Mouse (Mus musculus) liver, embryonic 15.5 days (tissue): ENCODE results near the gene Rab1a. TPM values are rescaled to one million over a fixed set of nuclear protein-coding genes. Genes with fewer than 3 reads are reported as not detected.
A peak's percentile ranks its signal among the peaks of the same experiment; 100 is the strongest.

Experiments
- ATAC-seq: fragments of 200-750 bp; cut with Nextera tagmentation; 2 replicates; pipeline ENCODE4 v1.8.0; 2017; ENCODE audit warnings: moderate number of reproducible peaks, mild to moderate bottlenecking, moderate library complexity; ENCODE audit not compliant: insufficient read depth
- H3K27ac ChIP-seq: fragments of 300-500 bp; sonication (generic); replicated peaks from 2 replicates; pipeline ENCODE4 v1.5.1; 2015; ENCODE audit warnings: mild to moderate bottlenecking, inconsistent platforms
- H3K27me3 ChIP-seq: fragments of 300-500 bp; sonication (generic); 2 replicates; pipeline ENCODE4 v1.6.1; 2015; ENCODE audit warnings: mild to moderate bottlenecking, inconsistent platforms
- H3K36me3 ChIP-seq: fragments of 300-500 bp; sonication (generic); replicated peaks from 2 replicates; pipeline ENCODE4 v1.6.1; 2015; ENCODE audit warnings: moderate library complexity, mild to moderate bottlenecking, inconsistent platforms
- H3K4me1 ChIP-seq: fragments of 300-500 bp; sonication (generic); replicated peaks from 2 replicates; pipeline ENCODE4 v1.6.1; 2015; ENCODE audit warnings: inconsistent platforms
- H3K4me2 ChIP-seq: fragments of 300-500 bp; sonication (generic); 2 replicates; pipeline ENCODE4 v1.6.1; 2015; ENCODE audit warnings: moderate library complexity, mild to moderate bottlenecking, inconsistent platforms
- H3K4me3 ChIP-seq: fragments of 300-500 bp; sonication (generic); replicated peaks from 2 replicates; pipeline ENCODE4 v1.5.1; 2015; ENCODE audit warnings: mild to moderate bottlenecking, inconsistent platforms
- H3K9ac ChIP-seq: fragments of 300-500 bp; sonication (generic); 2 replicates; pipeline ENCODE4 v1.6.1; 2015; ENCODE audit warnings: moderate library complexity, mild to moderate bottlenecking, inconsistent platforms
- H3K9me3 ChIP-seq: fragments of 300-500 bp; sonication (generic); replicated peaks from 2 replicates; pipeline ENCODE4 v1.6.1; 2016; ENCODE audit warnings: inconsistent platforms
- WGBS: fragments of 180-500 bp; shearing (Covaris S2); methylation state at CpG from one replicate; pipeline ENCODE4 v1.1.7; 2015; ENCODE audit warnings: mixed read lengths; ENCODE audit not compliant: insufficient replicate concordance; 5-methylcytosine and 5-hydroxymethylcytosine counted together
- polyA plus RNA-seq: library from polyadenylated mRNA; unstranded; fragments of >200 nt; fragmentation: Nextera tagmentation; extraction: Ambion mirVana; gene quantifications from 2 replicates; pipeline ENCODE4 v1.2.1, GENCODE M21; 2015

The Rab1a gene
- polyA plus RNA-seq, 1 experiment from 2014 or later: 96.4 TPM

DNA sequence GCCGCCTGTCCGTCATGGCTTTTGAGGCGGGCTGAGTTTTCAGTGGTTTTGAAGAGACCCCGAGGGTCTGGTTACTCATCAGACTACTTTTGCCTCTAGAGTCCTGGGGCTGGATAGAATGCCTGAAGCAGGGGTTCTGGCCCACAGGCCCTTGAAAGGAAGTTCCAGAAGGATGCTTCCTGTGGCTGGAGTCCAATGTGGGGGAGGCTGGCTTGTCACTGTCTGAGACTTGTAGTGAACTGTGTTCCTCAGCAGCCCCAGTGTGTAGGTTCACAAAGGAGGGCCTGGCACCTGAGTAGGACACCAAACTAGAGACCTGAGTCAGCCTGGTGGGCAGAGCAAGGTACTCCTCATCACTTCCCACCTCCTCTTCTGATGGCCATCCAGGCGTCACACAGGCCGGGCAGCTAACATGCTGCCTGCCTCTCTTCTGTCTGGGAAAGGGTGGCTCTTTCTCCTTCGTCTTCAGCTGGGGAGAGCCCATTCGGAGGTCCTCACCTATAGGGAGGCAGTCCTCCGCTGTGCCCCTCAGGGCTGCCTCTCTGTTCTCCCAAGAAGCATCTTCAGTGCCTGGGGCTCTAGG is 38.1 kb downstream of the Rab1a start:
- Histone ChIP-seq H3K27me3 (no peaks in the 10 kb centered on the region), H3K27ac (no peak overlapping the region), H3K9me3 (no peaks in the 10 kb centered on the region), H3K36me3 (peaks cover 76% of the 10 kb centered on the region), H3K9ac (no peak overlapping the region), H3K4me3 (no peak overlapping the region), H3K4me1 (peaks cover 18% of the 10 kb centered on the region), H3K4me2 (no peak overlapping the region)
- no peak for ATAC-seq
- WGBS: 80% methylated on average over 9 of the region's 9 CpGs

GRCm38 (mm10) chr11:20240331-20240730 is 39.1 kb downstream of the Rab1a start:
- no peak overlapping the region for H3K4me3 ChIP-seq
- no peaks in the 10 kb centered on the region for H3K9me3 ChIP-seq
- H3K36me3 ChIP-seq: peaks cover 69% of the 10 kb centered on the region
- no peak overlapping the region for H3K9ac ChIP-seq
- WGBS: 69% methylated on average over 5 of the region's 5 CpGs
- H3K4me2 ChIP-seq: no peak overlapping the region
- no peak overlapping the region for H3K27ac ChIP-seq
- H3K27me3 ChIP-seq: no peaks in the 10 kb centered on the region
- ATAC-seq: no peak
- H3K4me1 ChIP-seq: peaks cover 25% of the 10 kb centered on the region

DNA sequence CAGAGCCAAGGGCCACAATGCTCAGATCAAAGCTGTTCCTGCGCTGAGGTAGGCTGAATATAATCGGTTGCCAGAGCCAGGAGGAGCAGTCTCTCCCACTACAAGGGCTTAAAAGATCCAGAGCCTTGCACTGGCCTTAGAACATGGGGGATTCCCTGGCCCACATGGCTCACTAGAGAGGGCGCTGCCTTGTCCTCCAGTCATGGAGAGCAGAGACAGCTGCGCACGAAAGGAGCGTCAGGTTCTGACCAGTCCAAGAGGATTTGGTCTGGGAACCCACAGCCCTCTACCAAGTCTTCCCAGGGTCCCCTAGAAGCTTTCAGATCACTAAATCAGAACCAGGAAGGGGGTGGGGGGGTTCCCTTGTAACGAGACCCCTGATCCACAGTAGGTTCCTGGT is 40.1 kb downstream of the Rab1a start:
- no peaks in the 10 kb centered on the region for H3K27me3 ChIP-seq
- no peaks in the 10 kb centered on the region for H3K9me3 ChIP-seq
- no peak overlapping the region for H3K4me3 ChIP-seq
- H3K4me1 ChIP-seq: peaks cover 29% of the 10 kb centered on the region
- H3K27ac ChIP-seq: no peak overlapping the region
- no peak for ATAC-seq
- no peak overlapping the region for H3K9ac ChIP-seq
- peaks cover 61% of the 10 kb centered on the region for H3K36me3 ChIP-seq
- H3K4me2 ChIP-seq: no peak overlapping the region
- WGBS: 87% methylated on average over 7 of the region's 7 CpGs

- ATAC-seq: no peak
- Histone ChIP-seq H3K4me3 (no peak overlapping the region), H3K4me2 (no peak overlapping the region), H3K9me3 (no peaks in the 10 kb centered on the region), H3K9ac (no peak overlapping the region), H3K36me3 (peaks cover 49% of the 10 kb centered on the region), H3K27me3 (no peaks in the 10 kb centered on the region), H3K4me1 (peaks cover 41% of the 10 kb centered on the region), H3K27ac (no peak overlapping the region)
- WGBS: 75% methylated on average over 6 of the region's 6 CpGs
These were observed 41.3 kb downstream of the Rab1a start for GRCm38 (mm10) chr11:20242366-20243056.

DNA sequence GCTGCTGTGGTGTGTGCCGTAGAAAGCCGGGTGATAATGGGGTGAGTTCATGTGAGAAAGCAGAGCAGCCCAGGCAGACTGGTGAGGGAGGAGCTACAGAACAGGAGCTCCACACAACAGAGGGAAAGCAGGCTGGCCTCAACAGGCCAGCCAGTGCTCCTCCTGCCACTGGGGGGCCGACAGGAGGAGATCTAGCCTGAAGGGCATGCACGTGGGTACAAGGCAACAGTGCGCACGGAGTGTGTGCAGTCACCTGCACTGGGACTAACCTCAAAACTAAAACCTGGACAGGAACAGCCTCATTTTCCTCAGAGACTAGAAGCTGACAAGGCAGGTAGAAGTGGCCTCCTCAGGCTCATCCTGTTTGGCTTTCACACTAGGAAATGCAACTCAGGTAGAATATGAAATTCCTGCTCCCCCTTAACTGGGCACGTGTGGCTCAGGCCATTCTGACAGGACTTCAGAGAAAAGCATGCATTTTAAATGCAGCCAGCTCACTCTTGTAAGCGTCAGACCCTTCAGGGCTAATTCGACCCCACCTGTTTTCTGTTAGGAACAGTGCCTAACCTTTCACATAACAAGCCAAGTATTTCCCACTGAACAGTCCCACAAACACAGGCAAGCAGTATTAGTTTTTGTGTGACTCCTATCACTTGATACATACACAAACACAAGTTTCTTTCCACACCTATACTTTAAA is 42.1 kb downstream of the Rab1a start:
- H3K9me3 ChIP-seq: no peaks in the 10 kb centered on the region
- WGBS: 39% methylated on average over 9 of the region's 9 CpGs
- no peak overlapping the region for H3K27ac ChIP-seq
- no peak overlapping the region for H3K9ac ChIP-seq
- H3K27me3 ChIP-seq: no peaks in the 10 kb centered on the region
- peaks cover 49% of the 10 kb centered on the region for H3K4me1 ChIP-seq
- no peak overlapping the region for H3K4me2 ChIP-seq
- ATAC-seq: no peak
- no peak overlapping the region for H3K4me3 ChIP-seq
- peaks cover 41% of the 10 kb centered on the region for H3K36me3 ChIP-seq

DNA sequence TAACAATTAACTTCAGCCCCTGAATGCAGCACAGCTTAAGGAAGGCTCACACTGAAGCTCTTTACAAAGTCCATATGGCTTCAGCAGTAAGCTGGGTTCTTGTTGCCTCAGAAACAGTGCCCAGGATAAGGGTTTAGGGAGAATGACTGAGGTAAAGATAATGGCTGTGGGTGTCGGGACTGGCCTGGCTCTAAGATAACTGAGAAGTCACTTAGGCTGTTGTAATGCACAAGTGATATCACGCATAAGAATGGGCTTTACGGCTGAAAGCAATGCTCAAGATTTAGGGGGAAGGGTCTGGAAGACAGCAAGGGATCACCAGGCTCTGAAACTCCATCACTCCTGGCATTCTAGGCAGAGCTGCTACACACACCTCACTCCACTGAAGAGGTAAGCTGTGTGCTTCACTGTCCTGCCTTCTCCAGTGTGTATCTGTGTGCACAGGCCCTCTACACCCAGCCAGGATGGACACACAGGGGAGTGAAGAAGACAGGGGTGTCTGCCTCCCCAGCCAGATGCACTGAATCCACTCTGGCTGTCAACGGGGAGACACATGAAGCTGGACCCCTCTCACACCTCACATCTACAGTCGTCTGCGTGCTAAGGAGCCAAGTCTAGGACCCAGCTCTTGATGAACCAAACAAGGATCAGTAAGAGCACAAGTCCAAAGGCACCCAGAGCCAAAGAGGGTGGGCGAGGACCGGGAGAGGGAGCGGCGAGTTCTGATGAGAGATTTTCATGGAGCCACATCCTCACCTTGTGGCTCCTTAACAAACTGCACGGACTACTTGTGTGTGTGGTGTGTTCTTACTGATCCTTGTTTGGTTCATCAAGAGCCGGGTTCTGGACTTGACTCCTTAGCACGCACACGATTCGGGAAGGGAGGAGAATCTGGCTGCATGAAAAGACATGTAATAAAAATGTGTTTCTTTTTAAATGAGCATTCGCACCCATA is 43.4 kb downstream of the Rab1a start:
- WGBS: 70% methylated on average over 16 of the region's 16 CpGs
- no peak for ATAC-seq
- Histone ChIP-seq H3K4me3 (no peak overlapping the region), H3K4me2 (no peak overlapping the region), H3K9me3 (no peaks in the 10 kb centered on the region), H3K9ac (no peak overlapping the region), H3K27ac (no peak overlapping the region), H3K36me3 (peaks cover 29% of the 10 kb centered on the region), H3K4me1 (peaks cover 58% of the 10 kb centered on the region), H3K27me3 (no peaks in the 10 kb centered on the region)

- Histone ChIP-seq H3K9ac (no peak overlapping the region), H3K4me3 (no peak overlapping the region), H3K9me3 (no peaks in the 10 kb centered on the region), H3K4me2 (no peak overlapping the region), H3K4me1 (peaks cover 62% of the 10 kb centered on the region), H3K36me3 (peaks cover 22% of the 10 kb centered on the region), H3K27me3 (no peaks in the 10 kb centered on the region), H3K27ac (no peak overlapping the region)
- WGBS: 69% methylated on average over 6 of the region's 6 CpGs
- no peak for ATAC-seq
These were observed 44.1 kb downstream of the Rab1a start for GRCm38 (mm10) chr11:20245316-20245715.

DNA sequence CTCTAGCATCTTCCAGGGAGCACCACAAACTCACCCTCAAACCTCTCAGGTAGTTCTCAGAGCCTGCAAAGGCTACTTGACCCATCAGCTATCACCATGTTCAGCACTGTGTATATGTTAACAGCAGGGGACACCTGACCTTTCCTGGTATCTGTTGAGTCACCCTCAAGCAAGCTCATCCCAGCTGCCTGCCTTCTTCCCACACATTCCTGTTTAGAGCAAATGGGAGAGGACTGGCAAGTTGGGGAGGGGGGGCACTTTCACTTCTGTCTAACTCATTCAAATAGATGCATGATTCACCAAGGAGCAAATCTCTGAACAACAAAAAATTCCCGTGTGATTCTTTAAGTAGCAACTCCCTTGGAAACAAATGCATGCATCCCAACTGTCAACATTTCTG is 45.4 kb downstream of the Rab1a start:
- H3K27ac ChIP-seq: no peak overlapping the region
- 0 out of 2 replicates have a peak, but pooled peaks cover 3% of the 10 kb centered on the region for H3K27me3 ChIP-seq
- H3K4me3 ChIP-seq: no peak overlapping the region
- H3K4me2 ChIP-seq: no peak overlapping the region
- no peak for ATAC-seq
- H3K9me3 ChIP-seq: no peaks in the 10 kb centered on the region
- no peak overlapping the region for H3K9ac ChIP-seq
- H3K36me3 ChIP-seq: peaks cover 9% of the 10 kb centered on the region; the same call in 1 of the 2 replicates
- peaks cover 73% of the 10 kb centered on the region for H3K4me1 ChIP-seq
- 60% methylated on average over 1 of the region's 1 CpGs for WGBS

GRCm38 (mm10) chr11:20247146-20247855 is 46.1 kb downstream of the Rab1a start:
- WGBS: 64% methylated on average over 8 of the region's 8 CpGs
- no peak overlapping the region for H3K9ac ChIP-seq
- H3K4me2 ChIP-seq: peak overlapping the region; percentile 100; the same call in 1 of the 2 replicates
- no peak overlapping the region for H3K27ac ChIP-seq
- 0 out of 2 replicates have a peak, but pooled peaks cover 7% of the 10 kb centered on the region for H3K36me3 ChIP-seq
- H3K9me3 ChIP-seq: no peaks in the 10 kb centered on the region
- no peak overlapping the region for H3K4me3 ChIP-seq
- H3K4me1 ChIP-seq: peaks cover 73% of the 10 kb centered on the region
- H3K27me3 ChIP-seq: 0 out of 2 replicates have a peak, but pooled peaks cover 3% of the 10 kb centered on the region
- no peak for ATAC-seq

DNA sequence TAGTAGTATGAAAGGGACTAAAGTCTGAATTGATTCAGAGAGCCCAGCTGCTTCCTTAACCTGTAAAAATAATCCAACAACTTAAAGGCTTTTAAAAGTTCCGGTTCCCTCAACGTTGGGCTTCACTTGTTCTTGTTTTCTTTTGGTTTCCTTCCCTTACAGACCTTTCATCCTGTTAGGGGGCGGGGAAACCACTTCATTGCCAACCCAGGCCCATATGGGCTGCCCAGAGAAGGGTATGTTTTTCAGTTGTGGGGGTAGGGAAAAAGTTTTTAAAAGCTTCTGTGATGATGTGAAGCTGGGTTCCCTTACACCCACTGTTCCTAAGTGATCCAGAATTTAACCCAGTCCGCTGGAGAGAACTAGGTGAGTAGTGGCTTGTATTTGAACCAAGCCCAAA is 47.0 kb downstream of the Rab1a start:
- 6% methylated on average over 4 of the region's 4 CpGs for WGBS
- Histone ChIP-seq H3K4me3 (peak overlapping the region; percentile 82), H3K27me3 (0 out of 2 replicates have a peak, but pooled peaks cover 3% of the 10 kb centered on the region), H3K4me2 (peak overlapping the region; percentile 100), H3K4me1 (peaks cover 66% of the 10 kb centered on the region), H3K9me3 (no peaks in the 10 kb centered on the region), H3K36me3 (0 out of 2 replicates have a peak, but pooled peaks cover 4% of the 10 kb centered on the region), H3K9ac (peak overlapping the region; percentile 89; the same call in 1 of the 2 replicates), H3K27ac (peak overlapping the region; percentile 78; the same call in 1 of the 2 replicates)
- no peak for ATAC-seq
